Mouse (Mus musculus) heart, postnatal 0 days (tissue): Measurements from ENCODE around the gene Ulk1. TPM values are rescaled to one million over a fixed set of nuclear protein-coding genes. Genes with fewer than 3 reads are reported as not detected.

ENCODE experiments used
- ATAC-seq: fragments of 200-750 bp; cut with Nextera tagmentation; 2 replicates; pipeline ENCODE4 v1.8.0; 2017; ENCODE audit warnings: low read depth, moderate number of reproducible peaks, moderate library complexity; ENCODE audit not compliant: insufficient read depth
- DNase-seq: peaks from one replicate; pipeline ENCODE4 v3.0.0-alpha.2; 2016; ENCODE audit warnings: low spot score
- H3K27ac ChIP-seq: fragments of 300-500 bp; sonication (generic); 2 replicates; pipeline ENCODE4 v1.5.1; 2014; ENCODE audit warnings: low read depth, mild to moderate bottlenecking
- H3K27me3 ChIP-seq: fragments of 300-500 bp; sonication (generic); 2 replicates; pipeline ENCODE4 v1.6.1; 2014; ENCODE audit warnings: low read length, mixed read lengths; ENCODE audit not compliant: control insufficient read depth, insufficient read depth
- H3K36me3 ChIP-seq: fragments of 300-500 bp; sonication (generic); replicated peaks from 2 replicates; pipeline ENCODE4 v1.6.1; 2014; ENCODE audit warnings: low read length, mixed read lengths; ENCODE audit not compliant: control insufficient read depth, insufficient read depth
- H3K4me1 ChIP-seq: fragments of 300-500 bp; sonication (generic); 2 replicates; pipeline ENCODE4 v1.6.1; 2014; ENCODE audit warnings: antibody characterized with exemption; ENCODE audit not compliant: control insufficient read depth, insufficient read depth
- H3K4me2 ChIP-seq: fragments of 300-500 bp; sonication (generic); 2 replicates; pipeline ENCODE4 v1.6.1; 2014; ENCODE audit warnings: low read depth, mild to moderate bottlenecking, low read length, moderate library complexity
- H3K4me3 ChIP-seq: fragments of 300-500 bp; sonication (generic); 2 replicates; pipeline ENCODE4 v1.5.1; 2014; ENCODE audit warnings: low read depth, low read length
- H3K9ac ChIP-seq: fragments of 300-500 bp; sonication (generic); replicated peaks from 2 replicates; pipeline ENCODE4 v1.6.1; 2014; ENCODE audit warnings: low read depth, low read length, mixed read lengths
- H3K9me3 ChIP-seq: fragments of 300-500 bp; sonication (generic); replicated peaks from 2 replicates; pipeline ENCODE4 v1.6.1; 2016; ENCODE audit warnings: low read length; ENCODE audit not compliant: control insufficient read depth
- CTCF ChIP-seq: IDR thresholded peaks from 2 replicates; pipeline ENCODE4 v1.5.1; 2016; ENCODE audit warnings: antibody characterized with exemption, control low read depth, low read depth
- EP300 ChIP-seq: IDR thresholded peaks from 2 replicates; pipeline ENCODE4 v1.6.1; 2016; ENCODE audit warnings: antibody characterized with exemption, low read depth
- WGBS: fragments of 180-500 bp; shearing (Covaris S2); extraction: QIAGEN DNeasy Blood & Tissue Kit; methylation state at CpG from one replicate; pipeline ENCODE4 v1.1.7; 2014; 5-methylcytosine and 5-hydroxymethylcytosine counted together
- polyA plus RNA-seq: library from polyadenylated mRNA; unstranded; fragments of >200 nt; fragmentation: Nextera tagmentation; extraction: Ambion mirVana; gene quantifications from 2 replicates; pipeline ENCODE4 v1.2.1, GENCODE M21; 2015
- total RNA-seq: library from RNA; depleted of rRNA; stranded (reverse); fragments of >200 nt; gene quantifications from 2 replicates; pipeline ENCODE4 v1.2.3, GENCODE M21; 2014; ENCODE audit warnings: low replicate concordance

Gene Ulk1
- total and polyA plus RNA-seq, 2 experiments from 2014 or later, result 9.8 to 36.3 TPM

DNA sequence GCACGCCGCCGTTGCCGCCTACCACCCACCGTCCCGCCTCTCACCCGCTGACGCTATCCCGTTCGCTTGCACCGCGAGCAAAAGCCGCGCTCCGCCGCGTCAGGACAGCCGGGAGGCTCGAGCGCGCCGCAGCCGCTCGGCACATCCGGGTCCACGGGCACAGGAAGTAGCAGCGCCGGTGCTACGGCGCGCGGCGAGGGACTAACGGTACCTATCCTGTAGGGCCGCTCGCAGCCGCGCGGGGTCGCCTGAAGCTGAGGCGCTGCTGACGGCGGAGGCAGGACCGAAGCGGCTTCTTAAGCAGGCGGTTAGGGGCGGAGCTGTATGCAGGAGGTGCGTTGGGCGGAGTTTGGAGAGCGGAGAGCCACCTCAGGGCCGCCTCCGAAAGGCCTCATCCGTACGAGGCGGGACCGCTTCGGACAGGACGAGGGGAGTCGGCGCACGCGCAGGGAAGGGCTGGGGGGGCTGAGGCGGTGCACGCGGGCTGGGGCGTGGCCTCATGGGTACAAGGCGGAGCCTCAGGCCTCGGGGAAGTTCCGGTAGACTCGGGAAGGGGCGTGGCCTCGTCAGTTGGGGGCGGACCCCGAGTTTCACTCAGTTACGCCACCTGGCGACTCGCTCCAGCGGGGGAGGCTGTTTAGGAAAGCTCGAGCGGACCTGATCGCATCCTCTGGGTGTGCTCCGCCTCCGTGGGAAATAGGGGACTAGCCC lies 39.3 kb downstream of the Ulk1 start, which contains the start of gene Ep400:
TSS of gene Ep400 (minus strand) at position 270 of the 711 bp plus-strand sequence.
- DNase-seq (peak; percentile 100), ATAC-seq (peak; percentile 97)
- peak; percentile 73 for TF ChIP-seq CTCF
- TF ChIP-seq EP300, result peak; percentile 37; the same call in 1 of the 2 replicates
- under 1% methylated on average over 81 of the region's 83 CpGs for WGBS
- peaks cover 12% of the 10 kb centered on the region for H3K4me1 ChIP-seq
- peak within 1 kb of the TSS; percentile 78 for H3K9ac ChIP-seq
- no peaks in the 10 kb centered on the region for H3K9me3 ChIP-seq
- H3K27ac ChIP-seq, result peak within 1 kb of the TSS; percentile 93
- H3K4me2 ChIP-seq, result peak within 1 kb of the TSS; percentile 80
- peak within 1 kb of the TSS; percentile 87 for H3K4me3 ChIP-seq
- H3K27me3 ChIP-seq, result no peaks in the 10 kb centered on the region
- peaks cover 29% of the 10 kb centered on the region for H3K36me3 ChIP-seq

DNA sequence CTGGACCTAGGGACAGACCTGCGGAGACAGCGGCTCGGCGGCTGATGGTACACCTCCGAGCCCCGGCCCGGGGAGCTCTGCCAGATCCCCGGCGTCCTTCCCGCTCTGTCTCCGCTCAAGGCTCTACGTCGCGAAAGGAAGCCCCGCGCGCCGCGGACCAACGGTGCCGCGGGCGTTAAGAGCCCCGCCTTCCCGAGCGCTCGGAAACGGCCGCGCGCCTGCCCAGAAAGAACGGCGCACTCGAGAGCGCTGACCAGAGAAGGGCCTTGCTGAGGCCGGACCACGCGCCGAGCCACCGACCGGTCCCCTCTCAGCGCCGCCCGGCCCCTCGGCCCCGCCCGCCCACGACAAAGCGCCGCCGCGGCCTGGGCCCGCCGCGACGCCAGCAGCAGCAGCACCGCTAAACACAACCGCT lies 39.9 kb downstream of the Ulk1 start:
- WGBS, result under 1% methylated on average over 53 of the region's 58 CpGs
- TF ChIP-seq CTCF (no peak), EP300 (no peak)
- H3K9me3 ChIP-seq, result no peaks in the 10 kb centered on the region
- DNase-seq, result peak; percentile 15
- H3K4me1 ChIP-seq, result peaks cover 12% of the 10 kb centered on the region
- H3K4me2 ChIP-seq, result peak overlapping the region; percentile 80
- peak overlapping the region; percentile 87 for H3K4me3 ChIP-seq
- peaks cover 24% of the 10 kb centered on the region for H3K36me3 ChIP-seq
- no peaks in the 10 kb centered on the region for H3K27me3 ChIP-seq
- H3K27ac ChIP-seq, result peak overlapping the region; percentile 93
- ATAC-seq, result peak; percentile 21
- peak overlapping the region; percentile 78 for H3K9ac ChIP-seq

DNA sequence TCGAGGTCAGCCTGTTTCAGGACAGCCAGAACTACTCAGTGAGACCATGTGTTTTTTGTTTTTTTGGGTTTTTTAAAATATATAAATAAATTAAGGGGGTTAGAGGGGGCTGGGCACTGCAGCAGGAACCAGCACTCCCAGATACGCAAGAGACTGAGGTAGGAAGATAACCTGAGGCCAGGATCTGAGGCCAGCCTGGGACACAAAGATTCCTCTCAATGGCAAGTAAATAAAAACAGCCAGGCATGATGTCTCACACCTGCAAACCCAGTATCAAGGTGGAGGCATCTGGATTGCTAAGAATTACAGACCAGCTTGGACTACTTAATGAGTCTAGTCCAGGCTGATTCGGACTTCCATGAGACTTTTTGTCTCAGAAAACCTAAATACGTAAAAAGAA lies 40.6 kb downstream of the Ulk1 start:
- WGBS, result 47% methylated on average over 4 of the region's 4 CpGs
- H3K4me2 ChIP-seq, result peak overlapping the region; percentile 80
- TF ChIP-seq CTCF (no peak), EP300 (no peak)
- peak overlapping the region; percentile 87 for H3K4me3 ChIP-seq
- 0 out of 2 replicates have a peak overlapping the region, but pooled peaks have one; percentile 93 for H3K27ac ChIP-seq
- ATAC-seq (no peak), DNase-seq (no peak)
- no peaks in the 10 kb centered on the region for H3K9me3 ChIP-seq
- H3K4me1 ChIP-seq, result peaks cover 12% of the 10 kb centered on the region
- peak overlapping the region; percentile 78 for H3K9ac ChIP-seq
- peaks cover 16% of the 10 kb centered on the region for H3K36me3 ChIP-seq
- no peaks in the 10 kb centered on the region for H3K27me3 ChIP-seq

DNA sequence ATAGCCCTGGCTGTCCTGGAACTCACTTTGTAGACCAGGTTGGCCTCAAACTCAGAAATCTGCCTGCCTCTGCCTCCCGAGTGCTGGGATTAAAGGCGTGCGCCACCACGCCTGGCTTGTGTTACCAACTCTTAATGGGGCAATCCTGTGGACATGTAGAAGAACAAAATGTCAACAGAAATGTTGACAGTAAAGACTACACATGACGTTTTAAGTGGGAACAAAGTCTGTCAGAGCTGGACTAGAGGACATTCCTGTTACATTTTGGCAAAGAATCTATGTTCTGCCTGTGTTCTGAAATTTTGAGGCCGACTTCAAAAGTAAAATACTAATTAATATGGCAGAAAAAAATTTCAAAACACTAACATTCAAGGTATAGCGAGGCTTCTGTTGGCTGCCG lies 46.0 kb downstream of the Ulk1 start:
- no peak overlapping the region for H3K9ac ChIP-seq
- no peaks in the 10 kb centered on the region for H3K9me3 ChIP-seq
- WGBS, result 89% methylated on average over 8 of the region's 8 CpGs
- ATAC-seq (no peak), DNase-seq (no peak)
- H3K27ac ChIP-seq, result no peak overlapping the region
- H3K27me3 ChIP-seq, result no peaks in the 10 kb centered on the region
- no peak overlapping the region for H3K4me2 ChIP-seq
- H3K4me1 ChIP-seq, result peaks cover 6% of the 10 kb centered on the region; the same call in 1 of the 2 replicates
- TF ChIP-seq EP300, result no peak
- no peak for TF ChIP-seq CTCF
- H3K36me3 ChIP-seq, result no peaks in the 10 kb centered on the region; the same call in 1 of the 2 replicates
- no peak overlapping the region for H3K4me3 ChIP-seq

DNA sequence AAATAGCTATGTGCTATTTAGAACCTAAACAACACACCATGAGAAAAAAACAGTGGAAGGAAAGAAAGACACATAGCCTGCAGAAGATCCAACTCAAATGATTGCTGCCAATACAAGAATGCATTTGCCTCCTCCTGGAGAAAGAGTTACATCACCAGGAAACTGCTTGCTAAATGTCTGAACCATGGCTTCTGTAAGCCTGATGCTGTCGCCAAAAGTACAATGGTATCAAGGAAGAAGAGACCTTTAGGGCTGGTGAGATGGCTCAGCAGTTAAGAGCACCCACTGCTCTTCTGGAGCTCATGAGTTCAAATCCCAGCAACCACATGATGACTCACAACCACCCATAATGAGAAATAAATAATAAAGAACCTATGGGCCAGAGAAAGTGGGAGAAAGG lies 64.9 kb downstream of the Ulk1 start:
- no peak for DNase-seq
- Histone ChIP-seq H3K27ac (no peak overlapping the region), H3K4me3 (no peak overlapping the region), H3K4me2 (no peak overlapping the region), H3K27me3 (no peaks in the 10 kb centered on the region), H3K36me3 (peaks cover 16% of the 10 kb centered on the region), H3K9ac (no peak overlapping the region), H3K4me1 (no peaks in the 10 kb centered on the region), H3K9me3 (no peaks in the 10 kb centered on the region)
- 63% methylated on average over 1 of the region's 1 CpGs for WGBS
- no peak for ATAC-seq
- TF ChIP-seq CTCF (no peak), EP300 (no peak)
